ENCODE assay signal across 16 mouse cellular contexts in the genomic region with DNA sequence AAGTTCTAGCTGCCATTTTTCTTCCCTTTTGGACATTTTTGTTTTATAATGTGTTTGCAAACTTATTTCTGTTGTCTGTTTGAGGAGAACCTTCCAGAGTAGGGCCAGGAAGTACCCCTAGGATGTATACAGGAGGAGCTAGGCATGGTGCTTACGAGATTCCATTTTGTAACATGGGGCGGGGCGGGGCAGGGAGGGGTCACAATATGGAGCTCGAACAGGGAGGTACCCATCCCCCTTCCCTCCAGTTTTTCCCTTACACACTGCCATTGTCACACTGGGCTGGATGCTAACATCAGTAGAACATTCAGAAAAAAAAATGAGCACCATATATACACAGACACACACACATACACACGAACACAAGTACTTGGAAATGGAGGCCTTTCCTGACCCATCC.
"Had no signal": no experiment of that assay in that cellular context is flagged by ENCODE, and none has a peak within 500 bp of the region (broad histone marks: within the 10 kb centered on the region; RNA-seq: fewer than 3 reads in every experiment).

No protein-coding gene starts in this region.

- H3K9ac ChIP-seq: limb, embryonic 15.5 days; lung, embryonic 14.5 days; neural tube, embryonic 13.5 days had no signal

- H3K4me2 ChIP-seq: limb, embryonic 15.5 days; lung, embryonic 14.5 days; midbrain, embryonic 11.5 days; neural tube, embryonic 13.5 days had no signal

- H3K27ac ChIP-seq: left cerebral cortex, adult 2 months; limb, embryonic 15.5 days; neural tube, embryonic 13.5 days had no signal

- ATAC-seq: intestine, postnatal 0 days; midbrain, embryonic 16.5 days had no signal

- H3K27me3 ChIP-seq: limb, embryonic 15.5 days; neural tube, embryonic 13.5 days had no signal

- DNase-seq: kidney, adult 8-10 months; kidney, postnatal 10 days; kidney, postnatal 4 days; lung, embryonic 14.5 days; lung, postnatal 10 days; lung, postnatal 4 days; retina, postnatal 1 day; right cerebral cortex, postnatal 4 days; spleen, adult 18-20 months; thymus, postnatal 36 days had no signal

- H3K9me3 ChIP-seq: limb, embryonic 15.5 days; neural tube, embryonic 13.5 days had no signal

- H3K4me3 ChIP-seq: left cerebral cortex, adult 2 months; limb, embryonic 15.5 days; neural tube, embryonic 13.5 days had no signal
